Mouse (Mus musculus): Measurements from ENCODE around the gene Etfdh.
"Not testable (repeated sequence)": the region's sequence is repeated elsewhere in the genome, so short reads cannot be mapped to it uniquely, and the experiment has no call there.

Etfdh gene

DNA sequence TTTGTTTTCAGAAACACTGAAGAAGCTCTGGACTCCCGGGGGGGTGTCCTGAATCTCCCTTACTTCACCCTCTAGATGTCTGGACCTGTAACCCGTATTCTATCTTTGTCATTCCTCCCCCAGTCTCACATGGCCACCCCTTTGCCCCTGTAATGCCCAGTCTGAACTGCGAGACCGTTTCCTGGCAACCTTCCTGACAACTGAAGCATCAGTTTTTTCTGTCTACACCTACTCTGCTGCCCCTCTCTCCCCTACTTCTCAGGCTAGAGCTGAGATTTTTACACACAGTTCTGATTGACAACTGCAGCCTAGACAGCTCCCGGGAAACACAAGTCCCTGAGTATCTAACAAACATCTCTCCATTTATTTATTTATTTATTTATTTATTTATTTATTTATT is 52.4 kb downstream of the Etfdh start:
- no peak for DNase-seq

DNA sequence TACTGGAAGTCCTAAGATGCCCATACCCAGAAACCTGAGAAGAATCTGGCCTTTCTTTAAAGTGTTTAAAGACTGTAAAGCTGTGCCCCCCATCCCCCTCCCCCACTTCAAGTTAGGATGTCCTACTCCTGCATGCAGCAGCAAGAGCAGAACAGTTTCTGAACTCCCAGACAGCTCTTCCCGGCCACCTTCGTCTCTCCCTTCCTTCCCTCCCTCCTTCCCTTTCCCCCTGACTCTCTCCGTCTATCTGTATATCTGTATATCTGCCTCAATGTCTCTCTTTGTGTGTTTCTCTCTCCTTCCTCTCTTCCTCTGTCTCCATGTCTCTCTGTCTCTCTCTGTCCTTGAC is 52.9 kb downstream of the Etfdh start:
- no peak for DNase-seq

DNA sequence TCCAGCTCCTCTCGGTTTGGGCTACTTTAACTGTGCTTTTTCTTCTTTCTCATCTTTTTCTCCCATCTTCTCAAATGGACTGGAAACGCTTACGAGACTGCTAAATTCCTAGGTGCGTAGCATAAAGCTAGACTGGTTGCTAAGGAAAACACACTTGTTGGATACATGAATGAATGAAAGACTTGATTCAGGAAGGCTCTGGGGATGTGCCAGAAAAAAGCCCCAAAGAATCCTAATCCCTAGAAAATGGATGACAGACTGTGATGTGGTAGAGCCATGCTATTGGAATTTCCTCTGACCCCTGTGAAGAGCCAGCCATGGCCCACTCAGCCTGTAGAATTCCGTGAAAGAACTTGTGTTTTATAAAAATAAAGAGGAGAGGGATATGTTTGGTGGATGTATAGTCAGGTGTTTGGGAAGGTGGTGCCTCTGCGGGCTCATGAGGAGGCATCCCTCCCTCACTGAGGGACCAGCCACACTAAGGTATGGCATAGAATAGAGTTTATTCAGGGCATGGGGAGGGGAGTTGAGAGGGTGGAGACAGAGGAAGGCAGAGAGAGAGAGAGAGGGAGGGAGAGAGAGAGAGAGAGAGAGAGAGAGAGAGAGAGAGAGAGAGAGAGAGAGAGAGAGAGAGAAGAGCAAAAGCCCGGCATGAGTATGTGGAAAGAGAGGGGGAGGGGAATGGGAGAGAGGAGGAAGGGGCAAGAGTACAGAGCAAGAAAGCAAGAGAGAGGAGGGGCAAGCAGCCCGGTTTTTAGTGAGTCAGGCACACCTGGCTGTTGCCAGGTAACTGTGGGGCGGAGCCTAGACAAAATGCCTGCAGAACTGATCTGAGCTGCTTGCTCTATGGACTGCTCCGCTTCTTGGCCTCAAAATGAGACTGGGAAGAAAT is 53.5 kb downstream of the Etfdh start:
- DNase-seq, result peak; percentile 58

DNA sequence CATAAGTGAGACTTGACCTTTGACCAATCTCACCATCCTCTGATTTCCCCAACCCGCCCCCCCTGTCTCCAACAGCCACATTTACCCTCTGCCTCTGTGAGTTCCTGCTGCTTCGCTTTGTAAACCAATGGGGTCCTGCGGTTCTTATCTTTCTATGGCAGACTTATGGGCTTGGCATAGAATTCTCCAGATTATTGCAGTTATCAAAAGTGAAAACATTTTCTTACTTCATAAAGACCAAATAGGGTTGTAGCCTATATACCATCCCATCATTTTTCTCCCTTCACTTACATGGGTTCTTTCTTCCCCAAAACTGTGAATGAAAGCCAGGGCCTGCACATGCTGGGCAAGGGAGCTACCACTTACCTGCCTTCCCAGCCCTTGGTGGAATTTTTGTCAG is 55.0 kb downstream of the Etfdh start:
- no peak for DNase-seq

DNA sequence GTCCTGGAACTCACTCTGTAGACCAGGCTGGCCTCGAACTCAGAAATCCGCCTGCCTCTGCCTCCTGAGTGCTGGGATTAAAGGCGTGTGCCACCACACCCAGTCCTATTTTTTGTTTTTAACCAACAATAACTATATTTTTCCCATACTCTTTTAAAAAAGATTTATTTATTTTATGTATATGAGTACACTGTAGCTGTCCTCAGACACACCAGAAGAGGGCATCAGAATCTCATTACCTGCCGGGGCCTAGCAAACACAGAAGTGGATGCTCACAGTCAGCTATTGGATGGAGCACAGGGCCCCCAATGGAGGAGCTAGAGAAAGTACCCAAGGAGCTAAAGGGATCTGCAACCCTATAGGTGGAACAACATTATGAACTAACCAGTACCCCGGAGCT is 55.9 kb downstream of the Etfdh start:
- not testable (repeated sequence) for DNase-seq

DNA sequence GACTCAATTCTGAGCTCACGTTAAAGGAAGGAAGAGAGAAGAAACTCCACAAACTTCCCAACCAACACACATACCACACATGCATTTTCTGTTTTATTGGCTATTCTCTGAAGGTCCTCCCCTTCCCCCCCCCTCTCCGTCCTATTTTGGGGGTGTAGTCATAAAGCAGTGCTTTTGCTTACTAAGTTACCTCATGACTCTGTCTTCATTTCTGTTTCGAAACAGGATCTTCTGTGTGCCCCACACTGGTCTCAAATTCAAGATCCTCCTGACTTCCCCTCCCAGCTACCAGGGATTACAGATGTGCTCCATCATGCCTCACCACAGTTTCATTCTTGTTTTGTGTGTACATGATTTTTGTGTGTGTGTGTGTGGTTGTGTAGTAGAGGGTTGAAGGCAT is 56.9 kb downstream of the Etfdh start:
- DNase-seq, result no peak

DNA sequence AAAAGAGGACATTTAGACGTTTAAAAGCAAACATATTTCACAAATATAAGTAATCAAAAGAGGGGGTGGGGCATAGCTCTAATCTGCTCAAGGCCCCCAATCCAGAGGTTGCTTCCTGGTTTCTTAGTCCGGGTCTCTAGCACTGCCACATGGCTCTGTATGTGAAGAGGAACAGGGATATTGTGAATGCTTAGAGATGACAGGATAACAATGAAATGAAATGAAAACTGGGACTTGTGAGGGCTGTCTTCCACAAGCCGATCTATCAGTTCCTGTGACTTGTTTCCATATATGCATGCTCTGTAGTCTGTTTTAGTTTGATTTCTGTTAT is 60.0 kb downstream of the Etfdh start:
- no peak for DNase-seq

DNA sequence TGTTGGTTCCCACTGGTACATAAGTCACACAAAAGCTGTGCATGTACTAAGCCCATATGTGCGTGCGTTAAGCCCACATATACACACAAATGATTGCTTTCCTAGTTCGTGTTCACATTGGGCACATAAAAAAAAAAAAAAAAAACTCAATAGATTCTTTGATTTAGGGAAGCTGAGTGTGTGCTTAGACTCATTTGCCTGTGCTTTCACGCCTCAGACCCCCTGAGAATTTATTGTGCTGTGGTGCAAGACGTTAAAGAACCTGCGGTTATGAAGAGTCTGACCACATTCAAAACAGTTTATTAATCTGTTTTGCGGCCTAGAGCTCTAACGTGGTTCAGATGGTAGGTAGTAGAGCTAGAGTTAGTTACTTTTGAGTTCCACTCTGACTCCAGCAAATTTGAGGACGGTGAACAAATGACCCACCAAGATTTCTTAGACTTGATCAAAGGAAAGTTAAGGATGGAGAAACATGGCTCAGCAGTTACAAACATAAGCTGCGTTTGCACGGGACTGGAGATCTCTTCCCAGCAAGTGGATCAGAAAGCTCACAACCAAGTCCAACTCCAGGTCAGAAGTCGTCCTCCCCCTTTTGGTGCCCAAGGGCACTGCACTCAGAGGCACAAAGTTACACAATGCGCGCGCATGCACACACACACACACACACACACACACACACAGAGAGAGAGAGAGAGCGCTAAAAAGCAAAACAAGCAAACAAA is 60.5 kb downstream of the Etfdh start:
- no peak for DNase-seq

DNA sequence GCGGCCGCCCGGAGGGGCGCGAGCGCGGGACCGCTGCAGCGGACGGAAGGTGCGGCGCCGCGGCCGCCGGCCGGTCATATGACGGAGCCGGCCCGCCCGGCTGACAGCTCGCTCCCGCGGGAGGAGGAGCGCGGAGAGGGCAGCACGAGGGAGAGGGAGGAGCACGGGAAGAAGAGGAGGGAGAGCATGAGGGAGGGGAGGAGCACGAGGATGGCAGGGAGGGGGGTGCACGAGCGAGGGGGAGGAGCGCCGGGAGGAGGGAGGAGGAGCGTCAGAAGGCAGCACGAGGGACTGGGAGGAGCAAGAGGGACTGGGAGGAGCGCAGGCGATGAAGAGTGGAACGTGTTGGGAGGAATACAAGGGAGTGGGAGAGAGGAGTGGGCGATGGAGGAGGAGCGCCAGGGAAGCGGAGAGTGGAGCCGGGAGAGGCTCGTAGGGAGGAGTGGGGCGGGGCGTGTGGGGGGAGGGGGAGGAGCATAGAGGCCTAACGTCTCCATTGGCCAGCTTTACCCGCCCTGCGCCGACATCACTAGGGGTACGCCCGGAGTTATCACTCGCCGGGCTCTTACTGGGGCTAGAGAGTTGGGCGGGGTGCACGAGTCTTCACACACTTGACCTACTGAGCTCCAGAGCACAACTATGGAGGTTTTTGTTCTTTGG is 61.5 kb downstream of the Etfdh start, which contains the start of gene Fnip2:
TSS of gene Fnip2 (minus strand) at position 94 of the 660 bp plus-strand sequence.
- DNase-seq, result peak; percentile 93

DNA sequence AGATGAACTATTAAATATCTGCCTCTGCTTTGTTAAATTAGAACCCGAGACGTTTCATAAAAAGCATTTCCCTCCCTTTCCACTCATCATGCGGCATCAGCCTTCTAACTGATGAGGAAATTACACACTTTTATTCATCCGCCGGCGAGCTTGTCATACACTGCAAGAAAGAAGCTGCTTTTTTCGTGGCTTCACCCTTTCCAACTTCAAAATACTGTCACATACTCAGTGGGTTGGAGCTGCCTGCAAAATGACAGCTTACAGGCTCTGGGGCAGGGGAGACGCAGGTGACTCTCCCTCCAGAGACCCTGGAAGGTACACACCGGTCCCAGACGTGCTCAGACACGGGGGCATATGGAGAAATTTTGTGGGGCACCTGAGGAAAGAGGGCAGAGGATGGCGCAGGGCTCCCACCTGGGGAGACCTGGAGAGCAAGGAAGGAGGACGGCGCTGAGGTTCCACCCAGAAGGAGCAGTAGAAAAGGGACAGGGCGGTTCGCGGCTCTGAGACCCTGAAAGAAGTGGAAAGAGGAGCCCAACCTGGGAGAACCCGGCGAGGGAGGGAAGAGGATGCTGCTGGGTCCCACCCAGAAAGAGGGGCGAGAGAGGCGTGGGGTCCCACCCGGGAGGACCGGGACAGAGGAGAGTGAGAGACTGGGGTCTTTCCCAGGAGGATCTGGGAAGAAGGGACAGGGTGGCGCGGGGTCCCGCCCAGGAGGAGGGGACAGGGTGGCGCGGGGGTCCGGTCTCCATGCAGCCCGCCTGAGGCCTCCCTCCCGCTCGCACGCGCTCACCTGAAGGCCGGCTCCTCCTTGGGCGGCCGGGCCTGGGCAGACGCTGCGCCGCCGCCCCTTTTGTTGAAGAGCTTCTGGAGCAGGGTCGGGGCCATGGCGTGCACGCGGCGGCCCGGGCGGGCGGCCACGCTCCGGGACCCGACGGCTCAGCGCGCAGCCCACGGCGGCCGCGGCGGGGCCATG is 62.3 kb downstream of the Etfdh start:
- DNase-seq, result no peak

DNA sequence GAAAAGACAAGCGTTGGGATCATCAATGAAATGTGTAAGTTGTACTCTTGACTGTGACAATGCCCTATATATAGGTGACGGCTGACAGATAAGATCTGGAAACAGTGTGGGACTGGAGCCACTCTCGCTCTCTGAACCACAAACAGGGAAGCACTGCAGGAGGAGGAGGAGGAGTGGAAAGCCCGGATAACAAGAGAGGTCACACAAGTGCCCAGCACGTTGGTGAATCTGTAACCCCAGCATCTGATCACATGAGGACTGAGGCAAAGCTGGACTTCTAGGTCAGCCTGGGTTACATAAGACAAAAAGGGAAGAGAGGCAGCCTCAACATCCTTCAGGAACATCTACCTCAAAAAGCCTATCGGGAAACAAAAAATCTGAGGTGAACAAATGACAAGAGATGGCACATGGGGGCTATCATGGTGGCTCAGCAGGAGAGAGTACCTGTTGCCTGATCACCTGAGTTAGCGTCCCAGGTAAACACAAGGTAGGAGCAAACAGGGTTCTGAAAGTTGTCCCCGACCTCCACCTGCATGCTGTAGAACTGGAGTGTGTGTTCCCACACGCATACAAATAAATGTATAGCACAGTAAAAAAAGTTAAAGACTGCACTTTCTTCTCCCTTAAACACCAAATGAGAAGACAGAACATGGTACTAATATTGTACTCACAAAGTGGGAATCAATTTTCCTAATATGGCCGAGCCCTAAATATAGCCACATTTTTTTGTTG is 64.3 kb downstream of the Etfdh start:
- DNase-seq, result peak; percentile 31

DNA sequence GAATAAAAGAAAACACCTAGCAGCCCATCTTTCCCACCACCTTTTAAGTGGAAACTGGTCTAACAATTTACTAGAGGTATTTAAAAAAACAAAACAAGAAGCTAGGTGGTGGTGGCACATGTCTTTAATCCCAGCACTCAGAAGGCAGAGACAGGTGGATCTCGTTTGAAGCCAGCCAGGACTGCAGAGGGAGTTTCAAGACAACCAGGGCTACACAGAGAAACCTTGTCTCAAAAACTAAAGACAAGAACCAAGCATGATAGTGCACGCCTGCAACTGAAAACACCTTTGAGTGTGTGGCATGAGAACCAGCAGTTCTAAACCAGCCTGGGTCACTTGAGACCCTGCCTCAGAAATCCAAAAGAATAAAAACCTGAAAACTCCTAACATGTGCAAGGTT is 65.8 kb downstream of the Etfdh start:
- no peak for DNase-seq

DNA sequence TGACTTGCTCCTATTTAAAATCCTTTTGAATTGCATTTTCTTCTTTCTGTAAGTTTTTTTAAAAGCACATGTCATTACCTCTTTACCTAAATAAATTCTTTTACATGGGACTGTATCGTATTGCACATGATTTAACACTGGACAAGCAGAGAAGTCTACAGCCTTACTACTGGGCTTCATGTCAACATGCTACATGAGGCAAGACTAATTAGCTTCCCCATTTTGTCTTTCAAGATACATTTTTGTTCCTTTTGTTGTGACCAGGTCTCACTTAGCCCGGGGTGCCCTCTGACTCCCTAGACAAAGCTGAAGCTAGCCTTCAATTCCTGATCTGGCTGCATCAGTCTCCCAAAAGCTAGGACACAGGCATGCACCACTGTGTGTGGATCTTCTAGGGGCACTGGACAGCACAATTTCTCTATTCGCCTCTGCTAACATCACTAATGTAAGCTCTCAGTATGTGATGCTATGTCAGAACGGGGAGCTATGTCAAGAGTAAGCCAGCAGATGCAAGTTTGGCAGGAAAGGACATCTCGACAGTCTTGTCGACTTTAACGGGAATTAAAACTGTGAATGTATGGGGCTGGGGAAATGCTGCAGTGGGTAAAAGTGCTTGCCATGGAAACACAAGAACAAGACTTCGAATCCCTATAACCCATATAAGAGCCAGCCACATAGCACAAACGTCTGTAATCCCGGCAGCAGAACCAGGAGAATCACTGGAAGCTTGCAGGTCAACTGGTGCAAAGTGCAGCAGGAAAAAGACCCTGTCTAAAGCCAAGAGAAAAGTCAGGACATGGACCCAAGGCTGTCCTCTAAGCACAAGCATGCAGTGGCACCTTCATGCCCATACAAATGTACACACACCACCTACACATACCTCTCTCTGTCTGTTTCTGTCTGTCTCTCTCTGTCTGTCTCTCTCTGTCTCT is 67.2 kb downstream of the Etfdh start:
- DNase-seq, result no peak

DNA sequence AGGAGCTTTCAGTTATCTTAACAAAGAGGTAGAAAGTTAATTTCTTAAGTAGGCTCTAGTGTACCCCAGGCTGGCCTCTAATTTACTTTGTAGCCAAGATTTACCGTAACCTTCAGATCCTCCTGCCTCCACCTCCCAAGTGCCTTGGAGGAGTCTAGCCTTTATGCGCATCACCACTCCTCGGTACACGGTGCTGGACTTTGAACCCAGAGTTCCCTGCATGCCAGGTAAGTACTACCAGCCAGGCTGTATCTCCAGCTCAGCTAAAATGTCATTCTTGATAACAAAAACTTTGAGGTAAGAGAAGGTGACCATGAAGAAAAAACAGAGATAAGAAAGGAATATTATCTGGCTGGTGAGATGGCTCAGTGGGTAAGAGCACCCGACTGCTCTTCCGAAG is 68.7 kb downstream of the Etfdh start:
- DNase-seq, result no peak

DNA sequence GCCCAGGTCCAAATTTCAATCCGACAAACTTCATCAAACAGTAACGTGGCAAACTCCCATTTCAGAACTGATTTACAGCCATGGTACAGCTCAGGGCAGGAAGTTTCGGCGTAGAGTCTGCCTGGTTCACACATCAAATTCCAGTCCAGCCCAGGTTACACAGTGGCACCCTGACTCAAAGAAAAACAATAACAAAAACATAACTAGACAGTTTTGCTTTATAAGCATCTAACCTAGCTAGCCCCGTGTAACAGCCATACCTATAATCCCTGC is 69.6 kb downstream of the Etfdh start:
- DNase-seq, result peak; percentile 44

DNA sequence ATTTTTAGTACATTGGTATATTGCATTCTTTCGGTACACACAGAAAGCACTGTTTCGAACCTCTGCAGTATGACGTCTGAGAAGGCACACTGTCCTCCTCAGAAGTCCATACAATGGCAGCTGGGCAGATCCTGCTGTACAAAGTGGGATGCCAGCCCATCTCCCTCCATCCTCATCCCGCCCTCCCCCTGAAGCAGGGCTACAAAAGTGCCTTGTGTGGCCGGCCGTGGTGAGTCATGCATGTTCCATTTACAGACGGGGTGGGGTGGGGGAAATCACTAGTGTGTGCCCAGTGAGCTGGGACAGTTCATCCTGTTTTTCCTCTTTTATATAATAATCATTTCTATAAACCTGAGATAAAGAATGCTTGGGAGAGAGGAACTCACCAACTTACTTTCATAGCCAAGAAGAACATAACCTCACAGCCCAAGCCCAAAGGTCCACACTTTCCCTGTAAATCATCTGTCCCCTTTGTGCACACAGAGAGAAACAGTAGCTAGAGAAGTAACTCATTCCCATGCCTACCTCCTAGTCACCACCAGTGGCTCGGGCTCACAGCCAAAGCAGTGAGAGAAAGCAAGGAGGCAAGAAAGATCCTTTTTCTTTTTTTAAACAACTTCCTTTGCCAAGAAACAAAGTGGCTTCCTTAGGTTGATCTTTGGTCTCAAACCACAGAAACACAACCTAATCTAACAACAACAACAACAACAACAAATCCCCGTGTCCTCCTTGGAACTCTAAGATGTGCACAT is 70.1 kb downstream of the Etfdh start:
- DNase-seq, result peak; percentile 82

DNA sequence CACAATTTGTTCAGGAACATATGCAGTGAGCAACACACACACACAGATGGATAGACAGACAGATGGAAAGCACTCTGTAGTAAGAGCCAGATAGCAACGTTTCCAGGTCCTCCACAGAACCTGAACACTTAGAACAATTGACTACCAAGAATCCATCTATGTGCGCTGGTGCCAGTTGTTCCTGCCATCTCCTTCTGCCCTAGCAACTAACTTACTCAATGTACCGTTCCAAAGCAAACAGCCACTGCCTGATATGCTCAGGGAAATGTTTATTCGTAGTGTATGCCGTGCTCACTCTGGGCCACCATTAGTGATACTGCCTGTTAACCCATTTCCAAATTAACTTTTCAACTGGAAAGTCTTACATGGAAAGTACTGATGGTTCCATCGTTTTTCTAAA is 74.2 kb downstream of the Etfdh start:
- DNase-seq, result no peak

Measured in kidney, postnatal 10 days (tissue).